Mouse (Mus musculus) brain, embryonic 14.5 days (tissue): ENCODE data around the gene M1ap.

Experiments
- CTCF ChIP-seq: fragments of 200-500 bp; IDR thresholded peaks from 2 replicates; pipeline ENCODE4 v1.5.1; 2012; ENCODE audit warnings: inconsistent platforms, mild to moderate bottlenecking, moderate library complexity, borderline replicate concordance; ENCODE audit not compliant: insufficient read depth, insufficient read length; ENCODE audit errors: extremely low read depth
- POLR2A ChIP-seq: fragments of 200-500 bp; IDR thresholded peaks from 2 replicates; pipeline ENCODE4 v1.6.1; 2012; ENCODE audit warnings: mild to moderate bottlenecking, inconsistent platforms, borderline replicate concordance; ENCODE audit not compliant: poor library complexity, insufficient read depth, insufficient read length, severe bottlenecking; ENCODE audit errors: extremely low read depth

DNA sequence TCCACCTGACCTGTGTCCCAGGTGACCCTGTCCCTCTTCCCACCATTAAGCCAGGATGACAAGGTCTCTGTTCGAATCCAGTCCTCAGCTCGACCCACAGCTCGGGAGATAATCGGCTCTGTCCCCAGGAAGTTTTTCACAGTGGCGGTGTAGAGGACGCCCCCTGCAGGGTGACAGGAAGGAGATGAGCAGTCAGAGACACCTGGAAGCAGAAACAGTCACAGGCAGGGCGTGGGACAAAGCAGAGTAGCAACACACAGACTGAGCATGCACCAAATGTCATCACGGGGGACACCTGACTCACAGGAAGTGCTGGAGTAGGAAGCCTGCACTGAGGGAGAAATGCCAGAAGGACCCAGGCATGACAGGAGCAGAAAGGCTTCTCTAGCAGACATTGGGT is 27.2 kb upstream of the M1ap start:
- TF ChIP-seq CTCF, result no peak
- no peak for TF ChIP-seq POLR2A
